Mouse (Mus musculus) thymus, postnatal 10 days (tissue): Measurements from ENCODE around the gene Gart.
"Not testable (repeated sequence)": the region's sequence is repeated elsewhere in the genome, so short reads cannot be mapped to it uniquely, and the experiment has no call there.

Source experiments
- DNase-seq, 2 experiments: peaks; one replicate each; pipeline ENCODE4 v3.0.0; 2021; ENCODE audit warnings: low spot score in 2 of 2

The Gart gene

GRCm38 (mm10) chr16:91648220-91648550 lies 1.4 kb upstream of the Gart start:
- DNase-seq = peak; percentile 69 to 70

GRCm38 (mm10) chr16:91647461-91648219 lies 888 bp upstream of the Gart start, which contains the start of gene Son:
Gene Son (plus strand): TSS chr16:91647506.
- peak; percentile 93 to 96 for DNase-seq

DNA sequence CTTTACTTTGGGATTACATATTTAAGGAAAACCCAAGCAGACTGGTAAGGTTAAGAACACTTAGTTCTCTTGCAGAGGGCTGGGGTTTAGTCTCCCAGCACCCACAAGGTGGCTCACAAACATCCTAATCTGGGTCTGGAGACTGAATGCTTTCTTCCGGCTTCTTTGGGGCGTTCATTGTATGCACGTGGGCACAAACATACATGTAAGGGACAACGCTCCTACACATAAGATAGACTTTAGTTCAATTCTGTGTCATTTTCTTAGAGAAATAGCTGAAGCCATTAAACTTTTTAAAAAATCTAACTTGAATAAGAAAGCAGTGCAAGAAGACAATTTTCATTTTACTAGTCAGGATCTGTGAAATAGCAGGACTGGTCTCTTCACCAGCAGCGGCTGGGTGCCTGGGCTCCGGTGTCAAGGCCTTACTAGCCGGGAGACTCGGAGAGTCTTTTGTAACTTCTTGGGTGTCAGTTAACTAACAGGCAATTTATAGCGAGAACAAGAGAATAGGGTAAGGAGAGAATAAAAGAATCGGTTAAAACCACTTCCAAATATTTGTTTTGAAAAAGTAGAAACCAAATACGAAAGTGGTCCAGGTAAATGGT lies 653 bp downstream of the Gart start:
- peak; percentile 32 to 50 for DNase-seq

DNA sequence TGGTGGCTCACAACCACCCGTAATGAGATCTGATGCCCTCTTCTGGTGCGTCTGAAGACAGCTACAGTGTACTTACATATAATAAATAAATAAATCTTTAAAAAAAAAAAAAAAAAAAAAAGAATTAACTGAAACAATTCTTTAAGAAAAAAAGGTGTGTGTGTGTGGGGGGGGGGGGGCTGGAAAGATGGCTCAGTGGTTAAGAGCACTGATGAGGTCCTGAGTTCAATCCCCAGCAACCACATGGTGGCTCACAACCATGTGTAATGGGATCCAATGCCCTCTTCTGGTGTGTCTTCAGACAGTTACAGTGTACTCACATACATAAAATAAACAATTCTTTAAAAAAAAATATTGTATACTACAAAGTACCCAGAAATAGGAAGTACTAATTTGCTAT lies 1.3 kb downstream of the Gart start:
- DNase-seq = not testable (repeated sequence)

DNA sequence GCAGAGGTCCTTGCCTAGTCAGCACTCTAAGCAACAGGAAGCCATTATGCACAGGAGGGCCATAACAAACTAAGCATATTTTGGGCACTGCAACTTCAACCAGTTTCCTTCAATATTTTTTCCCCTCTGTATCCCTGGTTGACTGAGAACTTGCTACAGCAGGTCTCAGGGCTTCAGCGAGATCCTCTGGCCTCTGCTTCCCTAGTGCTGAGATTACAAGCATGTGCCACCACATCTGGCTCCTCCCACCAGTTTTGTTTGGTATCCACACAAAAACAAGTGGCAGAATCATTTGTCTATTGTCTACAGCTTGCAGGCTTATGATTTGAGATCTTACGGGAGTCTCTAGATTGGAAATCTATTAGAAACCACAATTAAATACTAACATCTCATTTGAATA lies 1.9 kb downstream of the Gart start:
- no peak for DNase-seq

- no peak for DNase-seq
Observed at GRCm38 (mm10) chr16:91640171-91640570, 6.6 kb downstream of the Gart start.

DNA sequence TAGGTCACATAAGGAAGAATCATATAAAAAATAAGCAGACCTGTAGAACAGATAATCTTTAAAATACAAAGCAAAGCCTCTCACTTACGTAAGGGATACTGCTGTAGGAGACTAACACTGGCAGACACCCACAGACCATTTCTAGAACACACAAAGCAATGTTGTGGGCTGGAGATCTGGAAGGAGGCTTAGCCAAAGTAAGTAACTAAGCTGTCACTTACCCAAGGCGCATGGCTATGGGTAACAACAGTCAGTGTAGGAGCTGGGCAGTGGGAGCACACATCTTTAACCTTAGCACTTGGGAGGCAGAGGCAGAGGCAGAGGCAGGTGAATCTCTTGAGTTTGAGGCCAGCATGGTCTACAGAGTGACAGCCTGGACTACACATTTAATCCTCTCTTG lies 7.1 kb downstream of the Gart start:
- DNase-seq = no peak

GRCm38 (mm10) chr16:91639161-91639560 lies 7.6 kb downstream of the Gart start:
- DNase-seq = no peak

DNA sequence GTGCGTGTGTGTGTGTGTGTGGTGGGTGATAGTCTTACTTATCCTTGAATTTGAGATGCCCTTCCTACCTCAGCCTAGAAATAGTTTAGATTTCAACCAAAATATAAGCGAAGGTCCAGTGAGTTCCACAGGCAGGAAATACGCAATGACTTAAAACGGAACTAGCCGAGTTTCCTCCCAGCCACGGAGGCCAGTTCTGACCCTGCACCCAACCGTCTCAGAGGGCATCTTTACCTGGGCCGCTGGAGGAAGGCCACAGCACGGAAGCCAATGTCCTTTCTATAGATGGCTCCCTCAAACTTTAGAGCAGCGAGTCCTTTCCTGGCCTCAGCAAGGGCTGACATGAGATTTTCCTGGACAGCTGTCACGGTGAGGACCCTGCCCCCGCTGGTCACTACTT lies 13.1 kb downstream of the Gart start:
- no peak for DNase-seq

DNA sequence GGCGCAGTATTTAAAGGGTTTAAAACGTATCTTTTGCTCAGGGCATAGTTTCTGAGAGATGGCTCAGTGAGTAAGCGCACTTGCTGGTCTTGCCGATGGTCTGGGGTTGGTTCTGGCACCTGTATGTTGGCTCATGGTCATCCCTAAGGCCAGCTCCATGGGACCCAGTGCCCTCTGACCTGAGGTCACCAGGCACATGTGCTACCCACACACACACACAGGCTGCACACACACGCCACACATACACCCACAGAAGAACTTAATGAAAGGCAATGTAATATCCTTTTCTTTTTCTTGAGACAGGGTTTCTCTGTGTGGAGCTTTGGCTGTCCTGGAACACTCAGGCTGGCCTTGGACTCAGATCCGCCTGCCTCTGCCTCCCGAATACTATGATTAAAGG lies 13.8 kb downstream of the Gart start:
- DNase-seq = no peak

DNA sequence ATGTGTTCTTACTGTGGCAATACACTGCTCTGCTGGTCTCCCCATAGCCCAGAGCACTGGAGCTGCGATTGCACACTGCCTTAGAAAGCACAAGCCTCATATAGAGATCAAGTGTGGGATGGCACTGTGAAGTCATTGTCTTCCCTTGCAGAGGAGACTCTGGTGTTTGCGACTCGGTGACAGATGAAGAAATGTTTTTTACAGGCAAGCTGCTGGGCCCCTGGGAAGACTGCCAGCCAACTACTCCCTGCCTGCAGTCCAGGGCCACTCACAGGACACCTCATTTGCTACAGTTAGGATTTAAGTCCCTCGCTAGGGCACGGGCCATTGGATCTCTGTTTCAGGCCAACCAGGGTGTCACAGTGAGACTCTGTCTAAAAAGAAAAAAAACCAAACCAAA lies 14.3 kb downstream of the Gart start:
- DNase-seq = no peak

GRCm38 (mm10) chr16:91630584-91630983 lies 16.2 kb downstream of the Gart start:
- DNase-seq = no peak

GRCm38 (mm10) chr16:91629749-91630148 lies 17.0 kb downstream of the Gart start:
- DNase-seq = no peak

GRCm38 (mm10) chr16:91628673-91629072 lies 18.1 kb downstream of the Gart start:
- DNase-seq = no peak

DNA sequence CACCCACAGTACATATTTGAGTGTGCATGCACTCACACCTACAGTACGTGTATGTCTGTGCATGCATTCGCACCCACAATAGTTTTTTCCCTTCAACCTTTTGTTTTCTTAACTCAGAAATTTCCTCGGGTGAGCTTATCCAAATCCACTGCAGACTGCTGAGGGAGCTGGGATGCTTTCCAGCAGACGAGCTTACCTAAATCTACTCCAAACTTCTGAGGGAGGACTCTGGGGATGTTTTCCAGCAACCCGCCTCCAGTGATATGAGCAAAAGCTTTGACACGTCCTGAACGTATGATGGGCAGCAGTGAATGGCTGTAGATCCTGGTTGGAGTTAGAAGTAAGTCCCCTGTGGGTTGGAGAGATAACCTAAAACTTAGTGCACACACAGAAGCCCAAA lies 18.9 kb downstream of the Gart start:
- DNase-seq = no peak

DNA sequence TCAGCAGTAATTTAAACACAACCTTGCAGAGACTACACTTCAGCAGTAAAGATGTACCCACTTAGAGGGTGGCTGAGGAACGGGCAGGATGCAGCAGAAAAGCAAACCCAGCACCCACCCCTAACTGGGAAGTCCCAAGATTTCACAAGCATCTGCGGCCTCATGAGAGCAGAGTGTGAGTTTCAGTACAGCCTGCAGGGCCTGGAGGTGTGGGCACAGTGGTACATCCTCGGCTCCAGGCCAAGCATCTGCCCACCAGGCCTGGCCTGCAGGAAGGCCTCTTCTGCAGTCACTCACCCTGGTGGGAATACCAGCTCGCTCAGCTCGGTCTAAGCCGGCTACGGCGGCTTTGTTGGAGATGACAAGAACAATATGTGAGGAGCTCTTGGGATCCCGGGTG lies 23.7 kb downstream of the Gart start:
- no peak for DNase-seq

DNA sequence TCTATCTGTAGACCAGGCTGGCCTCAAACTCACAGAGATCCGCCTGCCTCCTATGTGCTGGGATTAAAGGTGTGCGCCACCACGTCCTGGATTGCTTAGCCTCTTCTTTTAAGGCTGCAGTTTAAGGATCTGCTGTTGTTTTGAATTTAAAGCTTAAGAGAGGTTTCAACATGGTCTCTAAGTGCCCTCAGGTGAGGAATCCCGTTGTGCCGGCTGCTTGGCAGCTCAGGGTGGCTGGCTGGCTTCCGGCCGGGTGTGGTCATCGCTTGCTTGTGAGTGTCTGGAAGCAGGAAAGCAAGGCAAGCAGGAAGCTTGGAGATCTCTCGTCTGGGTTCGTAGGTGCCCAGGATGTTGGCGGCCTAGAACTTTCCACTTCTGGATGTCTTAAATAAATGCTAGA lies 25.8 kb downstream of the Gart start:
- no peak for DNase-seq

- no peak for DNase-seq
Observed at GRCm38 (mm10) chr16:91620185-91620584, 26.6 kb downstream of the Gart start.

- DNase-seq = peak; percentile 65 to 75
Observed at GRCm38 (mm10) chr16:91618511-91619501, 27.9 kb downstream of the Gart start, which contains the start of gene Dnajc28. Gene Dnajc28 (minus strand): TSS chr16:91619026.

GRCm38 (mm10) chr16:91614552-91614951 lies 32.2 kb downstream of the Gart start:
- DNase-seq = no peak

DNA sequence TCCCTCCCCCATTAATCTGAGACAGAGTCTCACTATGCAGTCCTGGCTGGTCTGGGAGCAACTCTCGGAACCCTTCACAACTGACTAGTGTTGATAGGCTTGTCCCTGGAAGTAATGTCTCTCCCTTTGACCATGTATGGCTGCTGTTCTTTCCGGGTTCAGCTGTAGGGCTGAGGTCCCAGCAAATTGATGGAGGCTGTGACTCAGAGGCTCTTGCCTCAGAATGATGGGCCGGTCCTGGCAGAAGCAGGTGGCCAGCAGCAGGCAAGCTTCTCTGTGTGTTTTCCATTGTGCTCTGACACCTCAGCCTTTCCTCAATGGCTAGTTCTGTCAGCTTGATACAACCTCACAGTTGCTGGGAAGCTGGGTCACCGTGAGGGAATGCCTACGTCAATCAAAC lies 34.2 kb downstream of the Gart start:
- no peak for DNase-seq

DNA sequence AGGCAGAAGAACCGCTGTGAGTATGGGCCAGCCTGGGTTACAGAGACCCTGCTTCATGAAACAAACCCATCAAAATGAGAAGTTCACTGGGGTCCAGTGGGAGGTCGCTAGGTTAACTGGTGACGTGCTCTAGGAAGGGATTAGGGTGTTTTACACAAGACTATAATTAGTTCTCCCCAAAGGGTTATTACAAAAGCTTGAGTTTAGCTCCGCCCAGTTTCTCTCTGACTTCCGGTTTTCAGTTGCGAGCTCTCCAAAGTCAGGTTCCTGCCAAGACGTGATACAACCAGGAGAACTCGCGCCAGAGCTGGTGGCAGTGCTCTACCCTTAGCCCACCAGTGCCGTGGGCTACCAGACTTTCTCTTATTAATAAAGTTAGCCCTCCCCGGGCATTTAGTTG lies 35.5 kb downstream of the Gart start:
- DNase-seq = no peak
